Mouse (Mus musculus) spleen, adult 10 weeks (tissue): ENCODE data around the gene Ptpa. TPM values are rescaled to one million over a fixed set of nuclear protein-coding genes. Genes with fewer than 3 reads are reported as not detected.

Source experiments
- polyA plus RNA-seq: library from polyadenylated mRNA; stranded (reverse); fragments of 350-450 nt; fragmentation: Illumina TruSeq; extraction: RNeasy Lipid Tissue Mini Kit (QIAGEN cat#74804); gene quantifications from one replicate; pipeline ENCODE4 v1.2.3, GENCODE M21; 2015; ENCODE audit warnings: low replicate concordance; ENCODE audit not compliant: insufficient read depth

Gene Ptpa
- 66.8 TPM for polyA plus RNA-seq

GRCm38 (mm10) chr2:30415936-30416648, at the start of gene Ptpa:
Gene Ptpa, plus strand, starts transcription at chr2:30416039.

GRCm38 (mm10) chr2:30392114-30392576, 23.7 kb upstream of the Ptpa start, which contains the start of gene Dolpp1:
Gene Dolpp1, plus strand, starts transcription at chr2:30392254.

DNA sequence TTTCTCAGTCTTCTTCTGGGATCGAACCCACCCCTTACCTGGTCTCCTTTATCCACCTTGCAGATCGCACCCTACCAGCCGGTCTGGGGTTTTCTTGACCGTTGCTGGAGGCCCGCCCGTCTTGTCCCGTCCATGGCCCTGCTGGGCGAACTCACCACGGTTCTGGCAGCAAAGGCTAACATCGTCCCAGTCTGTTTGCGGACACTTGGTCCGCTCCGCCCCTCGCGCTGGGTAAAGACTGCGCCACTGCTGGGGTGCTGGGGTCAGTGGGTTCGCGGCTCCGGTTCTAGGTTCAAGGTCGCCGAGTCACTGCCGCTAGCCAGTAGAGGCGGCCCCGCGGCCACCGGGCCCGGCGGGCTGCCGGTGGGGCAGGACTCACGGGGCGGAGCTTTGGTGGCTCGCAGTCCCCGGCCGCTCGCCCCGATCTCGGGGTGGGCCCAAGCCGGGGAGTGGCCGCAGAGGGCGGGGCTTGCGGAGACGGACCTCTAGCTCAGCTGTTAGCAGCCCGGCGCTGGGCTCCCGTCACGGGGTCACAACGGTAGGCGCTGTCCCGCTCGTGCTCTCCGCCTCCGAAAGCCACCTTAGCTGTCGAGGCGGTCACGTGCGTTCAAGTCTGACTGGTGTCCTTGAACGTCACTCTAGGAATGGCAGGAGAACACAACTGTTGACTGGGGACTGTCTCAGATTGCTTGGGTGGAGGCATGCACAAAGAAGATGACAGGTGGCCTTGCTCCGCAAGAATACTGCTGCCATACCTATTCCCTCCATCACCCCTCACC, 493 bp upstream of the Ptpa start, which contains the start of gene Crat:
Gene Crat (minus strand): TSS at position 657 of the 779 bp plus-strand sequence.

GRCm38 (mm10) chr2:30474039-30474438, 58.2 kb downstream of the Ptpa start, which contains the start of gene Ier5l:
Gene Ier5l, minus strand, starts transcription at chr2:30474219.

Other genes starting within 250 kb of the Ptpa start
- gene Endog, start 244.5 kb upstream of the Ptpa start, polyA plus RNA-seq: 1.2 TPM
- gene Spout1, start 237.6 kb upstream of the Ptpa start, polyA plus RNA-seq: 8.9 TPM
- 5.0 TPM for gene Kyat1, start 210.2 kb upstream of the Ptpa start, polyA plus RNA-seq
- gene Lrrc8a, start 178.3 kb upstream of the Ptpa start, polyA plus RNA-seq: 9.8 TPM
- 1.5 TPM for gene Gm28035, start 175.5 kb upstream of the Ptpa start, polyA plus RNA-seq
- gene Phyhd1, start 149.8 kb upstream of the Ptpa start, polyA plus RNA-seq: 27.3 TPM
- gene Gm28038, start 135.0 kb upstream of the Ptpa start, polyA plus RNA-seq: not detected
- 8.9 TPM for gene Dolk, start 129.7 kb upstream of the Ptpa start, polyA plus RNA-seq
- 24.6 TPM for gene Nup188, start 129.6 kb upstream of the Ptpa start, polyA plus RNA-seq
- gene Sh3glb2, start 56.7 kb upstream of the Ptpa start, polyA plus RNA-seq: 19.0 TPM
- 4.3 TPM for gene Miga2, start 51.8 kb upstream of the Ptpa start, polyA plus RNA-seq
- 9.2 TPM for gene Dolpp1, start 23.8 kb upstream of the Ptpa start, polyA plus RNA-seq
- 12.9 TPM for gene Crat, start 226 bp upstream of the Ptpa start, polyA plus RNA-seq
- gene Ier5l, start 58.2 kb downstream of the Ptpa start, polyA plus RNA-seq: 0.25 TPM
- gene Cstad, start 179.0 kb downstream of the Ptpa start, polyA plus RNA-seq: 2.3 TPM